In genomic region chr11:75013764-75014695, GRCm38 (mm10) we compare ENCODE assay signal across 8 mouse cellular contexts.
A peak's percentile ranks its signal among the peaks of the same experiment; 100 is the strongest.
DNase-seq lines count a peak whose midpoint lies in the region; ATAC-seq and TF ChIP-seq lines count a peak whose summit lies in the region.

No protein-coding gene starts in this region.

- H3K4me3 ChIP-seq in cerebellum, adult 2 months (replicated peaks; ENCODE audit: insufficient read depth, low read depth, low read length), result no peak overlapping the region
- H3K4me3 ChIP-seq in thymus, adult 2 months (ENCODE audit: control insufficient read depth, insufficient read depth, low read length), result no peak overlapping the region
- H3K4me3 ChIP-seq in intestine, embryonic 16.5 days (ENCODE audit: low read length), result no peak overlapping the region
- H3K4me3 ChIP-seq in stomach, embryonic 16.5 days (replicated peaks; ENCODE audit: low read length), result no peak overlapping the region

- 86% methylated on average over 12 of the region's 12 CpGs for WGBS in cerebellum, adult 2 months
- 86% methylated on average over 12 of the region's 12 CpGs for WGBS in thymus, adult 2 months
- 57% methylated on average over 12 of the region's 12 CpGs for WGBS in intestine, embryonic 16.5 days
- WGBS in stomach, embryonic 16.5 days, result 60% methylated on average over 12 of the region's 12 CpGs

- no peak for DNase-seq in cerebellum, adult 2 months
- DNase-seq in cerebellum, adult 8-10 months, result no peak
- no peak for DNase-seq in thymus, adult 2 months
- DNase-seq in thymus, adult 18-20 months, result no peak
- no peak for DNase-seq in spleen, postnatal 14 days (ENCODE audit: low spot score in 2 of 2)
- DNase-seq in left cerebral cortex, adult 11 months (ENCODE audit: low spot score), result no peak

- no peaks in the 10 kb centered on the region for H3K9me3 ChIP-seq in intestine, embryonic 16.5 days (ENCODE audit: control insufficient read depth, low read length)
- H3K9me3 ChIP-seq in stomach, embryonic 16.5 days (replicated peaks; ENCODE audit: control insufficient read depth, low read length), result no peaks in the 10 kb centered on the region

- H3K4me2 ChIP-seq in intestine, embryonic 16.5 days (ENCODE audit: low read depth, low read length), result no peak overlapping the region
- H3K4me2 ChIP-seq in stomach, embryonic 16.5 days (ENCODE audit: low read depth, low read length), result no peak overlapping the region

- TF ChIP-seq POLR2A in cerebellum, adult 2 months (IDR thresholded peaks at IDR 0.05; ENCODE audit: borderline replicate concordance, insufficient read depth, low read length), result no peak
- TF ChIP-seq POLR2A in thymus, adult 2 months (IDR thresholded peaks at IDR 0.05; ENCODE audit: control insufficient read depth, extremely low read depth, insufficient read depth, low read length, poor library complexity), result no peak

- TF ChIP-seq CTCF in cerebellum, adult 2 months (IDR thresholded peaks at IDR 0.05; ENCODE audit: borderline replicate concordance, insufficient read depth, low read depth, low read length), result no peak
- no peak for TF ChIP-seq CTCF in thymus, adult 2 months (IDR thresholded peaks at IDR 0.05; ENCODE audit: borderline replicate concordance, control insufficient read depth, extremely low read depth, insufficient read depth, low read length, poor library complexity)

- ATAC-seq in intestine, embryonic 16.5 days, result peak; percentile 43; the same call in 1 of the 2 replicates
- peak; percentile 35; the same call in 1 of the 2 replicates for ATAC-seq in stomach, embryonic 16.5 days (ENCODE audit: insufficient read depth, low FRiP score)

- H3K27me3 ChIP-seq in cerebellum, adult 2 months (ENCODE audit: control insufficient read depth, insufficient read depth, low read length), result no peaks in the 10 kb centered on the region
- no peaks in the 10 kb centered on the region for H3K27me3 ChIP-seq in thymus, adult 2 months (ENCODE audit: control insufficient read depth, insufficient read depth, low read length)
- no peaks in the 10 kb centered on the region for H3K27me3 ChIP-seq in intestine, embryonic 16.5 days (replicated peaks; ENCODE audit: control insufficient read depth, insufficient read depth, low read length)
- H3K27me3 ChIP-seq in stomach, embryonic 16.5 days (ENCODE audit: control insufficient read depth, insufficient read depth, low read length), result no peaks in the 10 kb centered on the region

- H3K27ac ChIP-seq in cerebellum, adult 2 months (ENCODE audit: insufficient read depth, low read length), result peak overlapping the region; percentile 60; the same call in 1 of the 2 replicates
- H3K27ac ChIP-seq in thymus, adult 2 months (ENCODE audit: control insufficient read depth, insufficient read depth, low read length), result peak overlapping the region; percentile 3
- H3K27ac ChIP-seq in intestine, embryonic 16.5 days (ENCODE audit: low read length), result peak overlapping the region; percentile 85
- peak overlapping the region; percentile 83 for H3K27ac ChIP-seq in stomach, embryonic 16.5 days (ENCODE audit: low read length)

- H3K9ac ChIP-seq in intestine, embryonic 16.5 days (ENCODE audit: low read depth, low read length), result no peak overlapping the region; the same call in 1 of the 2 replicates
- H3K9ac ChIP-seq in stomach, embryonic 16.5 days (ENCODE audit: low read length), result peak overlapping the region; percentile 43

- no peaks in the 10 kb centered on the region for H3K36me3 ChIP-seq in thymus, adult 2 months (ENCODE audit: control insufficient read depth, insufficient read depth, low read length)
- H3K36me3 ChIP-seq in intestine, embryonic 16.5 days (ENCODE audit: control insufficient read depth, insufficient read depth, low read length), result no peaks in the 10 kb centered on the region
- no peaks in the 10 kb centered on the region for H3K36me3 ChIP-seq in stomach, embryonic 16.5 days (ENCODE audit: control insufficient read depth, insufficient read depth, low read length)

- H3K4me1 ChIP-seq in cerebellum, adult 2 months (ENCODE audit: control insufficient read depth, insufficient read depth, low read length), result peaks cover 9% of the 10 kb centered on the region
- H3K4me1 ChIP-seq in thymus, adult 2 months (replicated peaks; ENCODE audit: control insufficient read depth, insufficient read depth, low read length), result peaks cover 12% of the 10 kb centered on the region
- H3K4me1 ChIP-seq in intestine, embryonic 16.5 days (ENCODE audit: control insufficient read depth, insufficient read depth, low read length), result peaks cover 31% of the 10 kb centered on the region
- H3K4me1 ChIP-seq in stomach, embryonic 16.5 days (ENCODE audit: control insufficient read depth, insufficient read depth, low read length), result peaks cover 46% of the 10 kb centered on the region

Comparison
In these comparisons a context has a peak if more than half of its experiments do, and no peak if none do; other contexts are left out.
1. H3K27ac ChIP-seq: peak in every context shown above with its lines; median percentile 85 in intestine, embryonic 16.5 days; 83 in stomach, embryonic 16.5 days; 60 in cerebellum, adult 2 months; 3 in thymus, adult 2 months.